Mouse (Mus musculus): ENCODE measurements around the gene L3hypdh. TPM values are rescaled to one million over a fixed set of nuclear protein-coding genes. Genes with fewer than 3 reads are reported as not detected.

The L3hypdh gene
- 10 to 100 TPM; 25.4 to 26.5 TPM for total RNA-seq (2021)
- long read RNA-seq, experiment 1, transcript L3hypdh-201 (5 exons, 1,831 nt): major isoform, 27 of 30 reads
- long read RNA-seq, experiment 1, partial matches to known transcripts: 0 of 30 reads
- long read RNA-seq, experiment 1, other reads (novel, unspliced or antisense): 3 of 30 reads
- long read RNA-seq, experiment 2, transcript L3hypdh-201 (5 exons, 1,831 nt): major isoform, 40 of 51 reads
- long read RNA-seq, experiment 2, partial matches to known transcripts: 0 of 51 reads
- long read RNA-seq, experiment 2, other reads (novel, unspliced or antisense): 11 of 51 reads

DNA sequence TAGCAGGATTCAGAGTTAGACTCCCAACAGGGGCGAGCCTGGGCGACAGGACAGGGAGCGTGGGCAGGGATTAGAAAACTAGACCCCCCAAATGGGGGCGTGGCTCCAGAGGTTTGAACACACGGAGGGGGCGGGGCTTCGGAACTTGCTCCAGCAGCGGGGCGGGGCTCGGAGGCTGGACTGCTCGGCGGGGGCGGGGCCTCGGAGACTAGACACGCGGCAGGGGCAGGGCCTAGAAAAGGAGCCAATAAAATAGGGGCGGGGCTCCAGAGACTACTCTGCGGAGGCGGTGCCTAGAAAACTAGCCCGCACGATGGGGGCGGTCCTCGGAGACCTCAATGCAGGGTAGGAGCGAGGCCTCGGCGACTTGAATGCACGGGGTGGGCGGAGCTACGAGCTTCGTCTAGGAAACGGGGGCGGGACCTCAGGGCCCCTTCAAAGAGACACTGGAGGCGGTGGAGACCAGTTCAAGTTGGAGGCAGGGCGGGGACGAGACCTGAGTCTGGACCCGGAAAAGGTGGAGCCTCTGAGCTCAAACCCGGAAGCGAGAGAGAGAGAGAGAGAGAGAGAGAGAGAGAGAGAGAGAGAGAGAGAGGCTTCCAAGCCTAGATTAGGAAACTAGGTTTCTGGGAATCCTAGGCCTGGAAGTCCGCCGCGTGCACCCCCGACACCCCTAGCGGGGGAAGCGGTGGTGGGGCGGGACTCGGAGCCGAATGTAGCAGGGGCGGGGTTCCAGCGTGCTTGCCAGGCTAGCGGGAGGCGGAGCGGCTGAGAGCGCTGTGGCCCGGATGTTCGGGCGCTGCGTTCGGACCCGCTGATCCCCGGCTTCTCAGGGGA lies at the start of gene L3hypdh, which contains the start of gene Jkamp:
TSS of gene L3hypdh (minus strand) at position 111 of the 837 bp plus-strand sequence.
TSS of gene Jkamp (plus strand) at position 261 of the 837 bp plus-strand sequence.
- peak; percentile 97 to 98 for DNase-seq (ENCODE audit: low spot score in 2 of 2)

DNA sequence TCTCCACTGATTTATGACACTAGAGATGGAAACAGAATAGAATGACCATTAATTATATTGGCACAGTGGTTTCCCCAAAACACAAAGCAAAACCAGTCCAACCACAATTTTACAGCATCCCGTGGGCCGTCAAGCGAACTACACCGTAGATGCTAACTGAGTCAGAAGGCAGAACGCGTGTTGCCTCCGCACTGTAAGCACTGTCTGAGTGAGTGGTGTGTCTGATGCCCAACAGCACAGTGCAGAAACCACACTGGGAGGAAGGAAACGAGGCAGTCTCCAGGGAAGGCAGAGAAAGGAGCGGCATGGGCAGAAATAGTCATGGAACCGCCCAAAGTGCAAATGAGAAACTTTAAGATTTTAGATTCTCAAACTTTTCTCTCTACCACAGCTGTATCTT lies 44.0 kb upstream of the L3hypdh start:
- DNase-seq (ENCODE audit: low spot score in 2 of 2): no peak

DNA sequence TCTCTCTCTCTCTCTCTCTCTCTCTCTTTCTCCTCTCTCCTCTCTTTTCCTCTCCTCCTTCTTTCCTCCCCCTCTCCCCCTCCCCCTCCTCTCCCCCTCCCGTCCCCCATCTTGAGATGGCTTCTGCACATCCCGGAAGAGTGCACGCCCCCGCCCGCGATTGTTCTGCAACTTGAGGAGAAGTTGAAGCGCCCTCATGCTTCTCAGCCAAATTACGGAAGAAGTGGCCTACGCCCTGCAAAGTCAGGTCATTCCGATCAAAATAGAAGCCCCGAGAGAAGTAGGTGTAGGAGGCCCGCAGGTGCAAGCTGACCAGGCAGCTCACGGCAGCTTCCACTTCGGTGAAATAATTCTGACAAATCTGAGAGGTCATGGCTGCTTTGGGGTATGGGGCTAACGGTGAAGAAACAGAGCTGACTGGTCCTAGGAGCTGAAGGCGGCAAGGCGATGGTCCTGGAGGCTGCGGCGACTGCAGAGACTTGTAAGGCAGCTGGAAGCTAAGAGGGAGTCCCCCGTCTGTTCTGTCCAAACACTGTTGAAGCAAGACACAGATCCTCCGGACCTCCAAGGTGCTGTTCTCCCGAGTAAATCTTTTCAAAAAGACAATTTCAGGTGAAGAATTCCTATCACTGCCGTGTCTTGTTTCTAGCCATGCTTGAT lies 30.6 kb upstream of the L3hypdh start:
- DNase-seq (ENCODE audit: low spot score in 2 of 2): no peak

DNA sequence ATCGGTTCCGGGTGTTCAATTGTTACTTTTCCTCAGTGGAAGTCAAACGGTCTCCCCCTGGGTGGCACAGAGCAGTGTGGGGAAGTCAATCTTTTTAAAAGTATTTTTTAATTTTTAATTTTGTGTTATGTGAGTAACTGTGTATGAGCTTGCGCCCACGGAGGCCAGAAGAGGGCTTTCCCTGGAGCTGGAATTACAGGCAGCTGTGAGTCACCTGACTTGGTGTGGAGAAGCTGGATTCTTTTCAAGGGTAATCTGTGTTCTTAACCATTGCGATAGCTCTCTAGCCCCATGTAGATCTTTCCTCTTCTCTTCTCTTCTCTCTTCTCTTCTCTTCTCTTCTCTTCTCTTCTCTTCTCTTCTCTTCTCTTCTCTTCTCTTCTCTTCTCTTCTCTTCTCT lies 29.9 kb upstream of the L3hypdh start:
- DNase-seq (ENCODE audit: low spot score in 2 of 2): no peak

DNA sequence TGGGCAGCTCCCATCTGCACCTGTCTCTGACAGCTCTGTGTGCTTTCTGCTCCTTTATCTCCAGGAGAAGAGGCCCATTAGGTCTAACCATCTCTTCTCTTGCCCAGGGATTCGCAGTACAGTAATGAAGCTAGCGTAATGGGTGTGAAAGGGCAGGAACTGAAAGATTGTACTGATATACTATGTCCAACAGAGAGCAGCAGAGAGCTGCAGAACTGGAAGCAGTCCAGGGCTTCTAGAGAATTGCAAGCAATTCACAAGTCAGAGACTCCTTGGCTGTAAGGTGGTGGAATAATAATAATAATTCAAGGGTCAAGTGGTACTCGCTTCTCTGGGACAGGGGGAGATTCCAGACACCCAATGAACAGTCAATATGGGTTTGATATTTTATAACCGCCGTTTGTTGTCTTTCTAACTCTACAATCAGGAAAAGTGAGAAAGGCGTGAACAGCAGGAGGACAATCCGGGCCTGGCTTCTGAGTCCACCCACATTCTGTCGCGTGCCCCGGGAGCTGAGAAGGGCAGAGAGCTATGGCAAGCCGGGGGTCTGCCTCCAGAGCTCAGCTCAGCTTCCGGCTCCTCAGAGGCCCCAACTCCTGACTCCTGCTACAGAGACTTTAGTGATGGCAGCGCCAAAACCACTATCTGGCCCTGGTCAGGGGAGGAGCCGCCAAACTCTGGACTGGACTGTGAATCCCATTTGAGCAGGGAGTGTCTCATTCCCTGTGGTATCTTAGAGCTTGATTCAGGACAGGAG lies 19.5 kb upstream of the L3hypdh start:
- DNase-seq (ENCODE audit: low spot score in 2 of 2): peak in 1 of 2 experiments; percentile 29

DNA sequence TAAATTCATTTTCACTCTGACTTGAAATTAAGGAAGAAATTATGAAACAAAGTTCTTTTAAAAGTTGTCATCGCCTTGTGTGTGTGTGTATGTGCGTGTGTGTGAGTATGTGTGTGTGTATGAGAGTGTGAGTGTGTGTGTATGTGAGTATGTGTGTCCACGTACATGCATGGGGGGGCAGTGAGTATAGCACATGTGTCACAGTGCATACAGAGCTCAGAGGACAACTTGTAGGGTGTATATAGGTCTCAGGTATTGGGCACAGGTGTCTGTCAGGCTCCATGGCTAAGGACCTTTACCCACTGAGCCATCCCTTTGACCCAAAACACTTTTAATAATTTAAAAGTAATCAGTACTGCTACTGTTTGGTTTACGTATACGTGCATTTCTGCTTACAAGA lies 18.8 kb upstream of the L3hypdh start:
- no peak for DNase-seq (ENCODE audit: low spot score in 2 of 2)

DNA sequence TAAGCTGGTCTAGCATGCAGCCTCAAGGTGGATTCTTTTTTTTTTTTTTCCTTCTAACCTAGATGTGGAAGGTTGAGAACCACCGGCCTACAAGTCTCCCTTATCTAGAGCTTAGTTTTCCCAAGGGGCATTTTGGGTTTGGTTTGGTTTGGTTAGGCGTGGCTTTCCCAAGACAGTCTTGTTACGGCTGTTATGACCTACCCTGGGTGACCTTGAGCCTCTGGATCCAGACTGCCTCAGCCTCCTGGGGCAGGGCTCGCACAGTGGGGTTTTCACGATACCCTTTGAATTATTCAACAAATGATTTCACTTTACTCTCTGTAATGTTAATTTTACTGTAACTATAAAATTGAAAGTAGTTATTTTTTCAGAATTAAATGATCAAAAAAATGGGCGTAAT lies 17.5 kb upstream of the L3hypdh start:
- DNase-seq (ENCODE audit: low spot score in 2 of 2): no peak

DNA sequence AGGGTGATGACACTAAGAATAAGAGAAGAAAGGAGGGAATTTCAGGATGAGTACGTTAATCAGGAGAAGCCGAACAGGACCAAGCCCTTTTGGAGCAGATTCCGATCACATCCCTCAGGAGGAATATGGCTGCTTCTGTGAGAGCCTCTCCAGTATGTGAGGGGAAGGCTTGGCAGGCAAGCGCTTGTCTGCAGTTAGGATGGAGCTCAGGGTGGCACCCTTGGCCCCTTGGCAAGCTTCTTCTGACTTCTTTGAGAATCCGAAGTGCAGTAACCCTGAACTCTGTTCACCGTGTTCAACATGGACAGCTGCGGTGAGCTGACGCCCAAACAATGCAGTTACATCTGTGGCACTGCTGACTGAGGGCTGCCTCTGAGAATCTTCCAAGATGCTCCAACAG lies 11.7 kb upstream of the L3hypdh start:
- no peak for DNase-seq (ENCODE audit: low spot score in 2 of 2)

DNA sequence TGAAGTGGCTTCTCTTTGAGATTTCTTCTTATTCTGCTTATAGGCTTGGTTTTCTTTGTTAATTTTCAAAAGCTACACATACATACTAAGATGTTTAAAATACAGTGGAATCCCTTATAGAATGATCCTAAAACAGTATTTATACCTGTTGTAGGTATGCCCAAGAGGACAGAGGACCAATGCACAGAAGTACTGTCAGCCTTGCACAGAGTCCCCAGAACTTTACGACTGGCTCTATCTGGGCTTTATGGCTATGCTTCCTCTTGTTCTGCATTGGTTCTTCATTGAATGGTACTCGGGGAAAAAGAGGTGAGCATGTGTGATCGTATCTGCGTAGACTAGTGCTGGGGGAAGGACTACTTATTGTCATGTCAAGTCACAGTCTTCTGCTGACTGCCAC lies 4.6 kb upstream of the L3hypdh start:
- no peak for DNase-seq (ENCODE audit: low spot score in 2 of 2)

DNA sequence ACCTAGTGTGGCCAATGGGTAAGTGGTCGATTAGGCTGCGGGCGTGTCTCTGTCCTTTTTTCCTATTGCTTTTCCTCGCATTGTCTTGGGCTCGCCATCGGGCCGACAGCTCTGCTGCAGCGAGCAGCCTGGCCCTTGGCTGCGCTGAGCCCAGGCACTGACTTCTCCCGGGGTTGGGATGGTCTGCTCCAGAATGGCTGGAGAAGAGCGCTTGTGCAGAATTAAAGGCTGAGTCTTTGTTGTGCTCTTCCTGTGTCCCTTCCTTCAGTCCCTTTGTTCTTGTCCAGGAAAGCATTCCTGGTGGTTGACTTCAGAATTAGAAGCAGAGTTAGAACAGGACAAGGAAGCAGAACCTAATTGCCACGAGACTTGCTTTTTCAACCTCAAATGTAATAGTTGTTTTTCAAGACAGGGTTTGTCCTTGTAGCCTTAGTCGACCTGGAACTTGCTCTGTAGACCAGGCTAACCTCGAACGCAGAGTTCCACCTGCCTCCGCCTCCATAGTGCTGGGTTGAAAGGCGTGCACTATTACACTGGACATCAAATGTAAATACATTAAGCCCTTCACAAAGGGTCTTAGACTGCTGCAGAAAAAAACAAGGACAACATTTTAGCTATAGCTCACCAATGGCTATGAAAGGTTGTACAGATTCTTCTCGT lies 1.1 kb upstream of the L3hypdh start:
- no peak for DNase-seq (ENCODE audit: low spot score in 2 of 2)

DNA sequence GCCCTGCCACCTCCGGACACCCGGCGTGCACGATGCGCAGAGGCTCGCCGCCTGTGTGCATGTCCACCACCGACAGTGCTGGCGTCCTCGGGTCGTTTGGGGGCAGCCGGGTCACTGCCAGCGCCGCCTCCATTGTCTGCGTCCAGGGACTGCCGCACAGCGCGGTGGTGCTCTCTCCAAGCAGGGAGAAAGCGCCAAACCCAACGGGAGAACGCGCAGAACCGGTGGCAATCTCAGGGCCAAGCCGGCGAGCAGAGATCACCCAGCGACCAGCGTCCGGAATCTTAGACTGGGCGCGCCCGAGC lies 263 bp downstream of the L3hypdh start:
- no peak for DNase-seq (ENCODE audit: low spot score in 2 of 2)

DNA sequence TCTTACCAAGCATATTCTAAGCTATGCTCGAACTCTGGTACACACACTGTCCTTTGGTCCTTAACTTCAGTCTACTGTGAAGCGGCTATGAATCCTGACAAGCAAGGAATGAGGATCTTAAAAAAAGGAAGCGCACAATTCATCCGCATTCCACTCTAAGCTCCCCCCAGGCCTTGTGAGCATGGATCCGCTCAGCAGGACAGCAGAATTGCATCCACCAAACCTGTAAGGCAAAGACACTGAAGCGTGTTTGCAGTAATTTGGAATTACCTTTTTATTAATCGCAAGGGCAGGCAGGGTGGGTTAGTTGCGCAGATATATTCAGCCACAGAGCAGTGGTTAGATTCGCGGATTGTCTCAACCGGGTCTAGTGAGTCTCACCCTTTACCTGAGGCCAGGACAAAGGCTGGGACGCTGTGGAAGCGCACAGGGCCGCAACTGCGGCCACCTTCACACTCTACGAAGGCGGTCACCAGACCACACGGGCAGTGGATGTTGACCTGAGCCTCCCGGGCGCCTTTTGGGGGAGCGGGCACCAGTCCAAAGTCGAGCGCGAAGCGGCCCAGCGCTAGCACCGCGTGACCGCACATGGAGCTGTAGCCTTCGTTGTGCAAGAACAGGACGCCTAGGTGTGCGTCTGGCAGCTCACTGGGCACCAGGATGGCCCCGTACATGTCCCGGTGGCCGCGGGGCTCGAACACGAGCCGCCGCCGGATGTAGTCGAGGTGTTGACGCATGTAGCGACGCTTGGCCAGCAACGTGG lies 797 bp downstream of the L3hypdh start:
- DNase-seq (ENCODE audit: low spot score in 2 of 2): peak; percentile 37 to 43

DNA sequence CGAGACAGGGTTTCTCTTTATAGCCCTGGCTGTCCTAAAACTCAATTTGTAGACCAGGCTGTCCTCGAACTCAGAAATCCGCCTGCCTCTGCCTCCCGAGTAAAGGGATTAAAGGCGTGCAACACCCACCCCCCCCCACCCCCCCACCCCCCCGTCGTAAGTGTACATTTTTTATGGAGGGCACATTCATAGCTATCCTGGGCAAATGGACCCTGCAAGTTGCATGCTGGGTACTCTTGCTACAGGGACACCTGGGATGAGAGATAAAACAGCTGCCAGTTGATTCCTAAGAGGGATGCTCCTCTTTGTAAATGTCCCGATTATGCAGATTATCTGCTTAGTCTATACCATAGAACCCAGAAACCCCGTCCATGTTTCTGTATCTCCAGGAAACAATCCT lies 2.0 kb downstream of the L3hypdh start:
- DNase-seq (ENCODE audit: low spot score in 2 of 2): no peak

DNA sequence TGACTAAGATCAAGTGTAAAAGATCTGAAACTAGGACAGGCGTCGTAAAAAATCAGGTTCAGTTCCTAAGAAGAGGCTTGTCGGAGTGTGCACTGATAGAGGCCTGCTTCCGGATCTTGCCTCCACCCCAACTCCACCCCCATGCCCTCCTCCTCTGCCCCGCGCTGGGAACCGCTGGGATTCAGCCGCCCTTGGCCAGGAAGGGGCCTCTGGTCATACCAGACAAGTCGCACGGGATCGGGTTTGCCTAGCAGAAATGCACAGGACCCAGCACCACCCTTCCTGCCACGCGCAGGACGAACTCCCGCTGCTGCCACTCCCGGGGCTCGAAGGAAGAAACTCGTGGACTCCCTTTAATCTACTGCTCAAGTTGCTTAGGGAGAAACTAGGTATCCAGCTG lies 2.9 kb downstream of the L3hypdh start:
- DNase-seq (ENCODE audit: low spot score in 2 of 2): peak in 1 of 2 experiments; percentile 12

DNA sequence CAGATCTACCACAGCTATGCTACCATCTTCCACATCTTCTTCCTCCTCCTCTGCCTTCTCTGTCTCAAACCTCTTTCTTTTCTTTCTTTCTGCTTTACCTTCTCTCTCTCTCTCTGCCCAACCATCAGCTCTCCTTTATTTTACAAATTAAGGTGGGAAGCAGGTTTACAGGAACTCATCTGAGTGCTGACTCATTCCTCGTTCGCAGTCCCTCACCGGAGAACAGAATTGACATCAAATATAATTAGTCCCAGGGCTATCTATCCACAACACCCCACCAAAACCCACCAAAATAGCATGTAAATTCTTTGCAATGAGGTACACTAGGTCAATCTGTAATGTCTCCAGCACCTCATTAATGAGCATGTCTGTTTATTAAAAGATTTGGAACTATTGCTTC lies 3.3 kb downstream of the L3hypdh start:
- no peak for DNase-seq (ENCODE audit: low spot score in 2 of 2)

DNA sequence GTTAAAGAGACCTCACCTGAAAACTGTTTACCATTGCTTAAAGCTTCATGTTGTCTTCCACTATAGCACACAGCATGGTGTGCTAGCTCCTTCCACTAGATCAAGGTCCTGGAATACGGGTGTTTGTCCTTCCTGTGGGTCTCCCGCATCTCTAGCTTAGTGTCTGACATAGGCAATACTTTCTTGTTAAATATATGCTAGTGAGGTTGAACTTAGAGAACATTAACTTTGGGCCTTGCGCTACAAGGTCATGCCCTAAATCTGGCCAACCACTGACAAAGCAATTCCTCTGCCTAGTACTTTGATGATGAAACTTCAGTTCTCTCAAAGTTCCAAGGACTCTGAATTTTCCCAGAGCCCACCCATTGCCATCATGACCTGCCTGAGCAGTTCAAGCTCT lies 7.0 kb downstream of the L3hypdh start:
- no peak for DNase-seq (ENCODE audit: low spot score in 2 of 2)

DNA sequence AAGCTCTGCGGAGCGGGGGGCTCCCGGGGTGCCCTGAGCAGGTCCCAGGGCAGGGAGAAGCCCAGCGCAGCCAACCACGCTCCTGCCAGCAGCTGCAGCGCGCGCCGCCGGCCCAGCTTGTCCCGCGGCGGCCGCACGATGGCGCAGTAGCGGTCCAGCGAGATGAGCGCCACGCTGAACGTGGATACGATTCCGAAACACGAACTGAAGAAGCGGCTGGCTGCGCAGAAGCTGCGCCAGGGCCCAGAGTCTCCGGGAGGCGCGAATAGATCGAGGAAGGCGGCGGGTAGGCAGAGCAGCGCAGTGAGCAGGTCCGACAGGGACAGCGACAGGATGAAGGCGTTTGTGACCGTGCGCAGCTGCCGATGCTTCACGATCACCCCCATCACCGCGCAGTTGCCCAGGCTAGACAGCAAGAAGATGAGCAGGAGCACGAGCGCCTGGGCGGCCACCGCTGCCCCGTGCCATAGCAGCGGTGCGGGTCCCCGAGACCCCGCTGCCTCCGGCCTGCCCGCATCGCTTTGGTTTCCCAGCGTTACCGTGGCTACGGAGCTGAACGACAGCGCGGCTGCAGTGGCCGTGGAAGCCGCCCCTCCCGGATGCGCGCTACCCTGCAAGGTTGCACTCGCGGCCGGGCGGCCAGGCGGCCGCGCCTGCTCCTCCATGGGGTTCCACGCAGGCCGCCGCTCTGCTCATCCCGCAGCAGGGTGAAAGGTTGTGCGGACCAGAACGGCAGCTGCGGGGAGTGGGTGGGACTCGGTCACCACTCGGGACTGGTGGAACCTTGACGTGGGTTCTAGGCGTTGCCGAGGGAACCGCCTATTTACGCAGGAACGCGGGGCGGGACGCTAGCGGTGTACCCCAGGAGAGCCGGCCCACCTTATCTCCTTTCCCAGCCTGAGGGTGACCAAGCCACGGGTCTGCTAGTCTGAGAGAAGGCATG lies 14.6 kb downstream of the L3hypdh start, which contains the start of gene Gpr135:
TSS of gene Gpr135 (minus strand) at position 799 of the 943 bp plus-strand sequence.
- peak; percentile 54 to 64 for DNase-seq (ENCODE audit: low spot score in 2 of 2)

DNA sequence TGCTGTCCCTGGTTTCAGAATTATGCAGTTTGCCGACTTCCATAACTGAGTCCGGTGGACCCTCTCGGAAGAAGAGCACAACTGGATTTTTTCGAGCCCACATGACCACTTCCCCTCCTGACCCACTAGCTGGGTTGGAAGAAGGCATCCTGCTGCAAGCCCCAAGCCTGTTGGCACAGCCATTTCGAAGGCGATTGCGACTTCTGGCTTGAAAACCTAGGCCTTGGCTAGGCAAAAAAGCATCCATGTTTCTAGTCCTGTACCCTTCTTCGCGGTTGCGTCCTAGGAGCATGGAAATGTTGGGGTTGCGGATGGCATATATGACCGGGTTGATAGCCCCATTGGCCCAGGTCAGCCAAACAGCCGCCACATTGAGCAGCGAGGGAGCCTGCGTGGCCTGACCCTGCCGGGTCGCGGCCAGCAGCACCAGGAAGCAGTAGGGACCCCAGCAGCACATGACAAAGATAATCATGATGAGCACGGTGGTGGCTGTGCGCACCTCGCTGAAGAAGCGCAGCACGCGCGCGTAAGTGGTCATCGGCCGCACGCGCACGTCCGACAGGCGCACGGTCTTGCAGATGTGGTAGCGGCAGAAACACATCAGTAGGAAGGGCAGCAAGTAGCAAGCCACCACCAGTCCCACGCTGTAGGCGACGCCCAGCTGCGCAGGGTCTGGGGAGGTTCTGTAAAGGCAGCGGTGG lies 15.5 kb downstream of the L3hypdh start:
- no peak for DNase-seq (ENCODE audit: low spot score in 2 of 2)
